Mouse (Mus musculus) heart, adult 18-20 months (tissue): ENCODE data around the gene Id2. TPM values are rescaled to one million over a fixed set of nuclear protein-coding genes. Genes with fewer than 3 reads are reported as not detected.

Source experiments
- DNase-seq, 2 experiments: peaks; one replicate each; pipeline ENCODE4 v3.0.0; 2021 to 2022; ENCODE audit warnings: mixed read lengths in 1 of 2
- long read RNA-seq, 2 experiments: library from polyadenylated mRNA; stranded (forward); transcript quantifications; one replicate each; pipeline ENCODE4 v2.0.0; 2021
- total RNA-seq, 2 experiments: library from RNA; stranded (reverse); gene quantifications; 2 replicates each; pipeline ENCODE4 v1.2.3; 2021

Id2 gene
- total RNA-seq, result 10 to 100 TPM in 1 of 2 experiments, 1 to 10 TPM in 1; 8.8 to 13.0 TPM
- long read RNA-seq, experiment 1, transcript Id2-201 (3 exons, 1,270 nt), result major isoform, 7 of 7 reads
- long read RNA-seq, experiment 1, partial matches to known transcripts, result 0 of 7 reads
- long read RNA-seq, experiment 1, other reads (novel, unspliced or antisense), result 0 of 7 reads
- long read RNA-seq, experiment 2, partial matches to known transcripts, result 1 of 4 reads
- long read RNA-seq, experiment 2, other reads (novel, unspliced or antisense), result 0 of 4 reads

- no peak for DNase-seq
Measured at GRCm38 (mm10) chr12:25097052-25097209, at the start of gene Id2. TSS of gene Id2 (minus strand) at chr12:25097140.

- no peak for DNase-seq
Measured at GRCm38 (mm10) chr12:25145344-25145698, 48.4 kb upstream of the Id2 start.

- no peak for DNase-seq
Measured at GRCm38 (mm10) chr12:25144591-25145343, 47.8 kb upstream of the Id2 start.

- peak; percentile 21 to 32 for DNase-seq
Measured at GRCm38 (mm10) chr12:25143492-25143891, 46.6 kb upstream of the Id2 start.

GRCm38 (mm10) chr12:25142251-25142650 is 45.3 kb upstream of the Id2 start:
- no peak for DNase-seq

- no peak for DNase-seq
Measured at GRCm38 (mm10) chr12:25141311-25141710, 44.4 kb upstream of the Id2 start.

GRCm38 (mm10) chr12:25140115-25140514 is 43.2 kb upstream of the Id2 start:
- DNase-seq, result no peak

GRCm38 (mm10) chr12:25138616-25139015 is 41.7 kb upstream of the Id2 start:
- no peak for DNase-seq

- no peak for DNase-seq
Measured at GRCm38 (mm10) chr12:25132046-25132445, 35.1 kb upstream of the Id2 start.

GRCm38 (mm10) chr12:25127629-25128028 is 30.7 kb upstream of the Id2 start:
- no peak for DNase-seq

- DNase-seq, result no peak
Measured at GRCm38 (mm10) chr12:25126228-25126627, 29.3 kb upstream of the Id2 start.

GRCm38 (mm10) chr12:25125239-25125776 is 28.4 kb upstream of the Id2 start:
- no peak for DNase-seq

GRCm38 (mm10) chr12:25124431-25125238 is 27.7 kb upstream of the Id2 start:
- no peak for DNase-seq

- DNase-seq, result no peak
Measured at GRCm38 (mm10) chr12:25120753-25121152, 23.8 kb upstream of the Id2 start.

GRCm38 (mm10) chr12:25119278-25119677 is 22.3 kb upstream of the Id2 start:
- DNase-seq, result peak; percentile 56 to 85

GRCm38 (mm10) chr12:25117856-25118511 is 21.0 kb upstream of the Id2 start:
- no peak for DNase-seq

GRCm38 (mm10) chr12:25116126-25116525 is 19.2 kb upstream of the Id2 start:
- no peak for DNase-seq

GRCm38 (mm10) chr12:25114426-25114825 is 17.5 kb upstream of the Id2 start:
- no peak for DNase-seq

- no peak for DNase-seq
Measured at GRCm38 (mm10) chr12:25113357-25113756, 16.4 kb upstream of the Id2 start.

GRCm38 (mm10) chr12:25112806-25113205 is 15.9 kb upstream of the Id2 start:
- no peak for DNase-seq

GRCm38 (mm10) chr12:25110682-25111078 is 13.7 kb upstream of the Id2 start:
- no peak for DNase-seq

- DNase-seq, result peak; percentile 60 to 77
Measured at GRCm38 (mm10) chr12:25109971-25110681, 13.2 kb upstream of the Id2 start.
